Mouse (Mus musculus) T-helper 1 cell (primary cell): ENCODE measurements around the gene D1Pas1.

Source experiments
- in situ Hi-C: fragments of 300-600 bp; cut with MboI, MseI; formaldehyde crosslinking; loops from one replicate; pipeline ENCODE4 v1.15.1; 2025; ENCODE audit warnings: high pct_unique_total_duplicates

The D1Pas1 gene

GRCm38 (mm10) chr1:186967201-186967812 is at the start of gene D1Pas1:
Gene D1Pas1 (plus strand): TSS chr1:186967416.
- in situ Hi-C loops: loop anchor here (5.0 kb wide), 1 partner anchor 515 kb away; no protein-coding TSS in a partner anchor

- in situ Hi-C loops: no loop called here
These were observed 44.5 kb upstream of the D1Pas1 start for GRCm38 (mm10) chr1:186922489-186923370.

GRCm38 (mm10) chr1:186924027-186924426 is 43.2 kb upstream of the D1Pas1 start:
- in situ Hi-C loops: no loop called here

- in situ Hi-C loops: no loop called here
These were observed 41.8 kb upstream of the D1Pas1 start for GRCm38 (mm10) chr1:186925411-186925810.

- in situ Hi-C loops: no loop called here
These were observed 40.8 kb upstream of the D1Pas1 start for GRCm38 (mm10) chr1:186926316-186926949.

GRCm38 (mm10) chr1:186926950-186927316 is 40.3 kb upstream of the D1Pas1 start:
- in situ Hi-C loops: no loop called here

- in situ Hi-C loops: no loop called here
These were observed 39.7 kb upstream of the D1Pas1 start for GRCm38 (mm10) chr1:186927494-186927893.

GRCm38 (mm10) chr1:186930160-186930887 is 36.9 kb upstream of the D1Pas1 start:
- in situ Hi-C loops: no loop called here

GRCm38 (mm10) chr1:186930888-186931233 is 36.4 kb upstream of the D1Pas1 start:
- in situ Hi-C loops: no loop called here

GRCm38 (mm10) chr1:186934205-186934604 is 33.0 kb upstream of the D1Pas1 start:
- in situ Hi-C loops: no loop called here

- in situ Hi-C loops: no loop called here
These were observed 14.8 kb upstream of the D1Pas1 start for GRCm38 (mm10) chr1:186952381-186952780.

GRCm38 (mm10) chr1:186954591-186954990 is 12.6 kb upstream of the D1Pas1 start:
- in situ Hi-C loops: no loop called here

- in situ Hi-C loops: no loop called here
These were observed 7.8 kb upstream of the D1Pas1 start for GRCm38 (mm10) chr1:186959380-186959779.

GRCm38 (mm10) chr1:186964143-186964875 is 2.9 kb upstream of the D1Pas1 start:
- in situ Hi-C loops: no loop called here

- in situ Hi-C loops: loop anchor here (5.0 kb wide), 1 partner anchor 516 kb away; no protein-coding TSS in a partner anchor
These were observed 710 bp downstream of the D1Pas1 start for GRCm38 (mm10) chr1:186967926-186968325.

- in situ Hi-C loops: no loop called here
These were observed 9.8 kb downstream of the D1Pas1 start for GRCm38 (mm10) chr1:186976937-186977540.

GRCm38 (mm10) chr1:186977801-186978200 is 10.6 kb downstream of the D1Pas1 start:
- in situ Hi-C loops: no loop called here

GRCm38 (mm10) chr1:186979465-186979864 is 12.2 kb downstream of the D1Pas1 start:
- in situ Hi-C loops: no loop called here

GRCm38 (mm10) chr1:186980503-186980902 is 13.3 kb downstream of the D1Pas1 start:
- in situ Hi-C loops: no loop called here

GRCm38 (mm10) chr1:186985131-186985530 is 17.9 kb downstream of the D1Pas1 start:
- in situ Hi-C loops: no loop called here

- in situ Hi-C loops: no loop called here
These were observed 18.9 kb downstream of the D1Pas1 start for GRCm38 (mm10) chr1:186986086-186986485.
